Mouse (Mus musculus): ENCODE results near the gene Slit3. TPM values are rescaled to one million over a fixed set of nuclear protein-coding genes. Genes with fewer than 3 reads are reported as not detected.

The Slit3 gene
- polyA plus RNA-seq, 1 experiment, result 6.4 TPM

GRCm38 (mm10) chr11:35388471-35388870 lies 267.4 kb downstream of the Slit3 start:
- 91% methylated on average over 12 of the region's 12 CpGs for WGBS
- Histone ChIP-seq H3K36me3 (ENCODE audit: control insufficient read depth, insufficient read depth, low read length) (no peaks in the 10 kb centered on the region), H3K27me3 (ENCODE audit: control insufficient read depth, insufficient read depth, low read length) (no peaks in the 10 kb centered on the region), H3K4me3 (ENCODE audit: control insufficient read depth, insufficient read depth, low read length) (no peak overlapping the region), H3K4me1 (replicated peaks; ENCODE audit: control insufficient read depth, insufficient read depth, low read length) (0 out of 2 replicates have a peak, but pooled peaks cover 3% of the 10 kb centered on the region), H3K27ac (ENCODE audit: control insufficient read depth, insufficient read depth, low read length) (no peak overlapping the region)
- TF ChIP-seq POLR2A (IDR thresholded peaks at IDR 0.05; ENCODE audit: control insufficient read depth, extremely low read depth, insufficient read depth, low read length, poor library complexity), result no peak
- no peak for TF ChIP-seq CTCF (IDR thresholded peaks at IDR 0.05; ENCODE audit: borderline replicate concordance, control insufficient read depth, extremely low read depth, insufficient read depth, low read length, poor library complexity)
- no peak for DNase-seq

GRCm38 (mm10) chr11:35389341-35389740 lies 268.3 kb downstream of the Slit3 start:
- TF ChIP-seq POLR2A (IDR thresholded peaks at IDR 0.05; ENCODE audit: control insufficient read depth, extremely low read depth, insufficient read depth, low read length, poor library complexity) (no peak), CTCF (IDR thresholded peaks at IDR 0.05; ENCODE audit: borderline replicate concordance, control insufficient read depth, extremely low read depth, insufficient read depth, low read length, poor library complexity) (no peak)
- DNase-seq, result no peak
- WGBS, result 92% methylated on average over 7 of the region's 7 CpGs
- no peak overlapping the region for H3K4me3 ChIP-seq (ENCODE audit: control insufficient read depth, insufficient read depth, low read length)
- H3K4me1 ChIP-seq (replicated peaks; ENCODE audit: control insufficient read depth, insufficient read depth, low read length), result 0 out of 2 replicates have a peak, but pooled peaks cover 3% of the 10 kb centered on the region
- H3K36me3 ChIP-seq (ENCODE audit: control insufficient read depth, insufficient read depth, low read length), result no peaks in the 10 kb centered on the region
- no peaks in the 10 kb centered on the region for H3K27me3 ChIP-seq (ENCODE audit: control insufficient read depth, insufficient read depth, low read length)
- no peak overlapping the region for H3K27ac ChIP-seq (ENCODE audit: control insufficient read depth, insufficient read depth, low read length)

- Histone ChIP-seq H3K4me3 (ENCODE audit: control insufficient read depth, insufficient read depth, low read length) (no peak overlapping the region), H3K27ac (ENCODE audit: control insufficient read depth, insufficient read depth, low read length) (no peak overlapping the region), H3K4me1 (replicated peaks; ENCODE audit: control insufficient read depth, insufficient read depth, low read length) (0 out of 2 replicates have a peak, but pooled peaks cover 3% of the 10 kb centered on the region), H3K27me3 (ENCODE audit: control insufficient read depth, insufficient read depth, low read length) (no peaks in the 10 kb centered on the region), H3K36me3 (ENCODE audit: control insufficient read depth, insufficient read depth, low read length) (no peaks in the 10 kb centered on the region)
- 88% methylated on average over 9 of the region's 9 CpGs for WGBS
- DNase-seq, result no peak
- TF ChIP-seq POLR2A (IDR thresholded peaks at IDR 0.05; ENCODE audit: control insufficient read depth, extremely low read depth, insufficient read depth, low read length, poor library complexity), result no peak
- TF ChIP-seq CTCF (IDR thresholded peaks at IDR 0.05; ENCODE audit: borderline replicate concordance, control insufficient read depth, extremely low read depth, insufficient read depth, low read length, poor library complexity), result no peak
Measured at GRCm38 (mm10) chr11:35389780-35390435, 268.9 kb downstream of the Slit3 start.

- H3K27me3 ChIP-seq (ENCODE audit: control insufficient read depth, insufficient read depth, low read length), result no peaks in the 10 kb centered on the region
- 70% methylated on average over 5 of the region's 5 CpGs for WGBS
- H3K36me3 ChIP-seq (ENCODE audit: control insufficient read depth, insufficient read depth, low read length), result no peaks in the 10 kb centered on the region
- no peak overlapping the region for H3K4me3 ChIP-seq (ENCODE audit: control insufficient read depth, insufficient read depth, low read length)
- no peak overlapping the region for H3K27ac ChIP-seq (ENCODE audit: control insufficient read depth, insufficient read depth, low read length)
- 0 out of 2 replicates have a peak, but pooled peaks cover 3% of the 10 kb centered on the region for H3K4me1 ChIP-seq (replicated peaks; ENCODE audit: control insufficient read depth, insufficient read depth, low read length)
- DNase-seq, result no peak
- TF ChIP-seq POLR2A (IDR thresholded peaks at IDR 0.05; ENCODE audit: control insufficient read depth, extremely low read depth, insufficient read depth, low read length, poor library complexity) (no peak), CTCF (IDR thresholded peaks at IDR 0.05; ENCODE audit: borderline replicate concordance, control insufficient read depth, extremely low read depth, insufficient read depth, low read length, poor library complexity) (no peak)
Measured at GRCm38 (mm10) chr11:35393815-35394214, 272.8 kb downstream of the Slit3 start.

GRCm38 (mm10) chr11:35395376-35395775 lies 274.4 kb downstream of the Slit3 start:
- Histone ChIP-seq H3K4me1 (replicated peaks; ENCODE audit: control insufficient read depth, insufficient read depth, low read length) (0 out of 2 replicates have a peak, but pooled peaks cover 2% of the 10 kb centered on the region), H3K4me3 (ENCODE audit: control insufficient read depth, insufficient read depth, low read length) (no peak overlapping the region), H3K36me3 (ENCODE audit: control insufficient read depth, insufficient read depth, low read length) (no peaks in the 10 kb centered on the region), H3K27ac (ENCODE audit: control insufficient read depth, insufficient read depth, low read length) (no peak overlapping the region), H3K27me3 (ENCODE audit: control insufficient read depth, insufficient read depth, low read length) (no peaks in the 10 kb centered on the region)
- TF ChIP-seq CTCF (IDR thresholded peaks at IDR 0.05; ENCODE audit: borderline replicate concordance, control insufficient read depth, extremely low read depth, insufficient read depth, low read length, poor library complexity) (no peak), POLR2A (IDR thresholded peaks at IDR 0.05; ENCODE audit: control insufficient read depth, extremely low read depth, insufficient read depth, low read length, poor library complexity) (no peak)
- WGBS, result 81% methylated on average over 8 of the region's 8 CpGs
- DNase-seq, result no peak

GRCm38 (mm10) chr11:35398353-35398752 lies 277.3 kb downstream of the Slit3 start:
- Histone ChIP-seq H3K27me3 (ENCODE audit: control insufficient read depth, insufficient read depth, low read length) (no peaks in the 10 kb centered on the region), H3K4me1 (replicated peaks; ENCODE audit: control insufficient read depth, insufficient read depth, low read length) (peaks cover 4% of the 10 kb centered on the region), H3K36me3 (ENCODE audit: control insufficient read depth, insufficient read depth, low read length) (no peaks in the 10 kb centered on the region), H3K27ac (ENCODE audit: control insufficient read depth, insufficient read depth, low read length) (no peak overlapping the region), H3K4me3 (ENCODE audit: control insufficient read depth, insufficient read depth, low read length) (no peak overlapping the region)
- no peak for DNase-seq
- TF ChIP-seq POLR2A (IDR thresholded peaks at IDR 0.05; ENCODE audit: control insufficient read depth, extremely low read depth, insufficient read depth, low read length, poor library complexity), result no peak
- no peak for TF ChIP-seq CTCF (IDR thresholded peaks at IDR 0.05; ENCODE audit: borderline replicate concordance, control insufficient read depth, extremely low read depth, insufficient read depth, low read length, poor library complexity)
- WGBS, result 87% methylated on average over 5 of the region's 5 CpGs

Measured in thymus, adult 2 months (tissue).